Mouse (Mus musculus) forebrain, embryonic 14.5 days (tissue): ENCODE results near the gene Cldn6. TPM values are rescaled to one million over a fixed set of nuclear protein-coding genes. Genes with fewer than 3 reads are reported as not detected.
A peak's percentile ranks its signal among the peaks of the same experiment; 100 is the strongest.

Source experiments
- ATAC-seq: fragments of 200-750 bp; cut with Nextera tagmentation; 2 replicates; pipeline ENCODE4 v1.8.0; 2017; ENCODE audit warnings: mild to moderate bottlenecking, moderate library complexity
- DNase-seq: peaks from one replicate; pipeline ENCODE4 v3.0.0-alpha.2; 2015; ENCODE audit warnings: low spot score
- H3K27ac ChIP-seq: fragments of 300-500 bp; sonication (generic); 2 replicates; pipeline ENCODE4 v1.5.1; 2014; ENCODE audit warnings: low read depth, mild to moderate bottlenecking, control low read depth, low read length, moderate library complexity
- H3K27me3 ChIP-seq: fragments of 300-500 bp; sonication (generic); replicated peaks from 2 replicates; pipeline ENCODE4 v1.6.1; 2014; ENCODE audit warnings: low read length, control low read depth, mixed read lengths; ENCODE audit not compliant: control insufficient read depth, insufficient read depth
- H3K36me3 ChIP-seq: fragments of 300-500 bp; sonication (generic); 2 replicates; pipeline ENCODE4 v1.6.1; 2014; ENCODE audit warnings: low read length, control low read depth; ENCODE audit not compliant: control insufficient read depth, insufficient read depth
- H3K4me1 ChIP-seq: fragments of 300-500 bp; sonication (generic); 2 replicates; pipeline ENCODE4 v1.6.1; 2014; ENCODE audit warnings: antibody characterized with exemption, low read length, control low read depth; ENCODE audit not compliant: control insufficient read depth, insufficient read depth
- H3K4me2 ChIP-seq: fragments of 300-500 bp; sonication (generic); 2 replicates; pipeline ENCODE4 v1.6.1; 2014; ENCODE audit warnings: mild to moderate bottlenecking, control low read depth, low read length
- H3K4me3 ChIP-seq: fragments of 300-500 bp; sonication (generic); 2 replicates; pipeline ENCODE4 v1.5.1; 2014; ENCODE audit warnings: low read depth, low read length, control low read depth
- H3K9ac ChIP-seq: fragments of 300-500 bp; sonication (generic); 2 replicates; pipeline ENCODE4 v1.6.1; 2014; ENCODE audit warnings: mild to moderate bottlenecking, low read length, control low read depth, moderate library complexity
- H3K9me3 ChIP-seq: fragments of 300-500 bp; sonication (generic); replicated peaks from 2 replicates; pipeline ENCODE4 v1.6.1; 2016; ENCODE audit warnings: low read length, control low read depth, mixed read lengths; ENCODE audit not compliant: control insufficient read depth
- WGBS: fragments of 180-500 bp; shearing (Covaris S2); extraction: QIAGEN DNeasy Blood & Tissue Kit; methylation state at CpG from one replicate; pipeline ENCODE4 v1.1.7; 2014; 5-methylcytosine and 5-hydroxymethylcytosine counted together
- polyA plus RNA-seq: library from polyadenylated mRNA; unstranded; fragments of >200 nt; fragmentation: Nextera tagmentation; extraction: Ambion mirVana; gene quantifications from 2 replicates; pipeline ENCODE4 v1.2.1, GENCODE M21; 2014

Cldn6 gene
- polyA plus RNA-seq, 1 experiment from 2014 or later = 0.24 TPM

GRCm38 (mm10) chr17:23700079-23700478, 21.0 kb downstream of the Cldn6 start:
- H3K27me3 ChIP-seq = peaks cover 27% of the 10 kb centered on the region
- WGBS = under 1% methylated on average over 28 of the region's 28 CpGs

GRCm38 (mm10) chr17:23703301-23703700, 24.3 kb downstream of the Cldn6 start:
- Histone ChIP-seq H3K4me1 (no peaks in the 10 kb centered on the region), H3K9me3 (no peaks in the 10 kb centered on the region), H3K36me3 (no peaks in the 10 kb centered on the region), H3K27me3 (peaks cover 18% of the 10 kb centered on the region), H3K4me3 (no peak overlapping the region), H3K27ac (no peak overlapping the region), H3K4me2 (no peak overlapping the region), H3K9ac (no peak overlapping the region)
- DNase-seq = no peak
- no peak for ATAC-seq
- WGBS = 81% methylated on average over 9 of the region's 9 CpGs

More at GRCm38 (mm10) chr17:23700079-23700478, 21.0 kb downstream of the Cldn6 start:
- H3K4me3 ChIP-seq = peak overlapping the region; percentile 70
- H3K36me3 ChIP-seq = no peaks in the 10 kb centered on the region
- peak overlapping the region; percentile 100 for H3K4me2 ChIP-seq
- DNase-seq = peak; percentile 93
- H3K9me3 ChIP-seq = no peaks in the 10 kb centered on the region
- peak; percentile 97 for ATAC-seq
- no peak overlapping the region for H3K27ac ChIP-seq
- peak overlapping the region; percentile 67 for H3K9ac ChIP-seq
- H3K4me1 ChIP-seq = no peaks in the 10 kb centered on the region

GRCm38 (mm10) chr17:23704741-23705140, 25.7 kb downstream of the Cldn6 start:
- DNase-seq = peak; percentile 61
- no peak overlapping the region for H3K4me2 ChIP-seq

GRCm38 (mm10) chr17:23705525-23706104, 26.6 kb downstream of the Cldn6 start:
- Histone ChIP-seq H3K4me1 (no peaks in the 10 kb centered on the region), H3K9ac (no peak overlapping the region), H3K9me3 (no peaks in the 10 kb centered on the region), H3K27ac (no peak overlapping the region), H3K4me3 (no peak overlapping the region), H3K4me2 (no peak overlapping the region), H3K36me3 (no peaks in the 10 kb centered on the region), H3K27me3 (peaks cover 6% of the 10 kb centered on the region; the same call in 1 of the 2 replicates)
- WGBS = 80% methylated on average over 7 of the region's 7 CpGs
- DNase-seq = no peak
- ATAC-seq = no peak

More at GRCm38 (mm10) chr17:23704741-23705140, 25.7 kb downstream of the Cldn6 start:
- WGBS = 54% methylated on average over 7 of the region's 7 CpGs
- H3K4me1 ChIP-seq = no peaks in the 10 kb centered on the region
- H3K27me3 ChIP-seq = peaks cover 7% of the 10 kb centered on the region; the same call in 1 of the 2 replicates
- no peak overlapping the region for H3K27ac ChIP-seq
- ATAC-seq = no peak
- no peaks in the 10 kb centered on the region for H3K9me3 ChIP-seq
- no peak overlapping the region for H3K9ac ChIP-seq
- no peak overlapping the region for H3K4me3 ChIP-seq
- H3K36me3 ChIP-seq = no peaks in the 10 kb centered on the region

GRCm38 (mm10) chr17:23706212-23706611, 27.2 kb downstream of the Cldn6 start:
- ATAC-seq (peak; percentile 75), DNase-seq (peak; percentile 83)
- no peak overlapping the region for H3K4me2 ChIP-seq
- H3K9me3 ChIP-seq = no peaks in the 10 kb centered on the region
- 0% methylated on average over 3 of the region's 3 CpGs for WGBS
- no peak overlapping the region for H3K4me3 ChIP-seq
- no peaks in the 10 kb centered on the region for H3K36me3 ChIP-seq
- no peaks in the 10 kb centered on the region for H3K4me1 ChIP-seq
- H3K9ac ChIP-seq = no peak overlapping the region
- peaks cover under 1% of the 10 kb centered on the region; the same call in 1 of the 2 replicates for H3K27me3 ChIP-seq
- H3K27ac ChIP-seq = no peak overlapping the region

GRCm38 (mm10) chr17:23717003-23717402, 38.0 kb downstream of the Cldn6 start:
- DNase-seq = no peak
- 57% methylated on average over 2 of the region's 2 CpGs for WGBS
- Histone ChIP-seq H3K27me3 (no peaks in the 10 kb centered on the region), H3K36me3 (no peaks in the 10 kb centered on the region), H3K9ac (no peak overlapping the region), H3K4me2 (no peak overlapping the region), H3K4me3 (no peak overlapping the region), H3K4me1 (no peaks in the 10 kb centered on the region), H3K9me3 (no peaks in the 10 kb centered on the region), H3K27ac (no peak overlapping the region)
- ATAC-seq = no peak

- no peaks in the 10 kb centered on the region for H3K4me1 ChIP-seq
- no peaks in the 10 kb centered on the region for H3K9me3 ChIP-seq
- H3K4me2 ChIP-seq = no peak overlapping the region
- H3K27me3 ChIP-seq = no peaks in the 10 kb centered on the region
- DNase-seq (no peak), ATAC-seq (no peak)
- no peak overlapping the region for H3K4me3 ChIP-seq
- no peak overlapping the region for H3K27ac ChIP-seq
- H3K36me3 ChIP-seq = no peaks in the 10 kb centered on the region
- H3K9ac ChIP-seq = no peak overlapping the region
- 33% methylated on average over 1 of the region's 1 CpGs for WGBS
Measured at GRCm38 (mm10) chr17:23719455-23719854, 40.4 kb downstream of the Cldn6 start.

GRCm38 (mm10) chr17:23721886-23722285, 42.8 kb downstream of the Cldn6 start:
- no peaks in the 10 kb centered on the region for H3K36me3 ChIP-seq
- ATAC-seq (no peak), DNase-seq (no peak)
- H3K4me1 ChIP-seq = peaks cover 7% of the 10 kb centered on the region; the same call in 1 of the 2 replicates
- H3K4me2 ChIP-seq = no peak overlapping the region
- no peak overlapping the region for H3K4me3 ChIP-seq
- 80% methylated on average over 2 of the region's 2 CpGs for WGBS
- H3K9me3 ChIP-seq = no peaks in the 10 kb centered on the region
- H3K27me3 ChIP-seq = no peaks in the 10 kb centered on the region
- no peak overlapping the region for H3K9ac ChIP-seq
- H3K27ac ChIP-seq = no peak overlapping the region

GRCm38 (mm10) chr17:23722376-23723125, 43.5 kb downstream of the Cldn6 start, which contains the start of gene 1520401A03Rik:
TSS of gene 1520401A03Rik (minus strand) at chr17:23722783.
- 76% methylated on average over 7 of the region's 7 CpGs for WGBS
- ATAC-seq = no peak

More at GRCm38 (mm10) chr17:23722376-23723125, 43.5 kb downstream of the Cldn6 start, which contains the start of gene 1520401A03Rik:
- DNase-seq = no peak
- Histone ChIP-seq H3K4me1 (peaks cover 11% of the 10 kb centered on the region; the same call in 1 of the 2 replicates), H3K27ac (no peak within 1 kb of the TSS), H3K9me3 (no peaks in the 10 kb centered on the region), H3K9ac (no peak within 1 kb of the TSS), H3K4me2 (no peak within 1 kb of the TSS), H3K27me3 (no peaks in the 10 kb centered on the region), H3K4me3 (no peak within 1 kb of the TSS), H3K36me3 (no peaks in the 10 kb centered on the region)
